Mouse (Mus musculus) MEL (cell line): Measurements from ENCODE around the gene Cald1.

Experiments
- CTCF ChIP-seq, 3 experiments: IDR thresholded peaks in 2 of 3; conservative IDR thresholded peaks in 1 of 3; 2 replicates each; pipeline ENCODE4 v1.5.1; 2011 to 2012; ENCODE audit warnings: low read length in 3 of 3, low read depth in 2 of 3, mild to moderate bottlenecking in 2 of 3, improper control_type of control experiment in 1 of 3, inconsistent platforms in 1 of 3, mixed read lengths in 1 of 3, moderate library complexity in 1 of 3; ENCODE audit not compliant: control insufficient read depth in 1 of 3, insufficient read depth in 1 of 3, poor library complexity in 1 of 3, severe bottlenecking in 1 of 3
- POLR2A ChIP-seq, 2 experiments: IDR thresholded peaks; 2 replicates each; pipeline ENCODE4 v1.6.1; 2011 to 2012; ENCODE audit warnings: low read length in 2 of 2, mild to moderate bottlenecking in 2 of 2, control low read depth in 1 of 2, improper control_type of control experiment in 1 of 2, low read depth in 1 of 2, moderate library complexity in 1 of 2; ENCODE audit not compliant: control insufficient read depth in 1 of 2, insufficient read depth in 1 of 2, poor library complexity in 1 of 2

GRCm38 (mm10) chr6:34579504-34580068 lies 18.7 kb upstream of the Cald1 start:
- no peak for TF ChIP-seq POLR2A (IDR thresholded peaks at IDR 0.05; ENCODE audit: control insufficient read depth in 1 of 2, insufficient read depth in 1 of 2, low read depth in 1 of 2, low read length in 2 of 2, poor library complexity in 1 of 2)
- TF ChIP-seq CTCF (IDR thresholded peaks at IDR 0.05 in 2 of 3, conservative IDR thresholded peaks at IDR 0.05 in 1 of 3; ENCODE audit: control insufficient read depth in 1 of 3, insufficient read depth in 1 of 3, low read depth in 2 of 3, low read length in 3 of 3, poor library complexity in 1 of 3, severe bottlenecking in 1 of 3), result no peak
